Mouse (Mus musculus): ENCODE results near the gene Zbtb8b. TPM values are rescaled to one million over a fixed set of nuclear protein-coding genes. Genes with fewer than 3 reads are reported as not detected.
"Not testable (repeated sequence)": the region's sequence is repeated elsewhere in the genome, so short reads cannot be mapped to it uniquely, and the experiment has no call there.

Zbtb8b gene
- 1 to 10 TPM; 3.6 to 4.6 TPM for total RNA-seq (2021)

DNA sequence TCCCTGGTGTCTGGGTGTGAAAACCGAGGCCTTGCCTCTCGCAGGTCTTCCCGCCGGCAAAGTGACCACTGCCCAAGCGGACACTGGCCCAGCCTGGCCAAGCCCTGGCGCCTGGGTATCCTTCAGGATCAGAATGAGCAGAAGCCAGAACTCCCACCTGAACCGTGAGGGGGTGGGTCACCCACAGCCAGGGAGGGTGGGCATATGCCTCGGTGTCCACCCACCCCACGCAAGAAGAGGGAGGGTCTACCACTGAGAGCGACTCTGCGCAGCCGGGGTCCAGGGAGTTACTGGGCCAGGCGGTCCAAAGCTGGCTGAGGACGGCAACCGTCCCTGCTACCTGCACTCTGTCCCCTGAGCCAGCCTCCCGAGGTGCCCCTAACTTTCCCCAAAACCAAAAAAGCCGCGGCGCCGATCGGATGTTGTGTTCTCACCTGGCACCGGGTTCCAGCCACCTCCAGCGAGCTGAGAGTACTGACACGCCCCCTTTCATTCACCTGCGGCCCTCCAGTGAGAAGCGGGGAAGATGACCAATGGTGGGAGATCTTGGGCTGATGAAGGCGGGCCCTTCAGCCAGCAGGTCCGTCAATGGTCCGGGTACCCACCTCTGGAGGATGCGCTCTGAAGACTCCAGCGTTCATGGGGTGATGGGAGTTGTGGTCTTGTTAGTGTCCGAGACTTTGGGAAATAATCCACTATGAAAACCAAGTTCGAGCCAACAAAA, at the start of gene Zbtb8b:
Gene Zbtb8b, minus strand, starts transcription at position 514 of the 724 bp plus-strand sequence.
- peak; percentile 76 to 81 for DNase-seq

- peak; percentile 35 to 50 for DNase-seq
These were observed 40.4 kb upstream of the Zbtb8b start for GRCm38 (mm10) chr4:129481090-129481489.

DNA sequence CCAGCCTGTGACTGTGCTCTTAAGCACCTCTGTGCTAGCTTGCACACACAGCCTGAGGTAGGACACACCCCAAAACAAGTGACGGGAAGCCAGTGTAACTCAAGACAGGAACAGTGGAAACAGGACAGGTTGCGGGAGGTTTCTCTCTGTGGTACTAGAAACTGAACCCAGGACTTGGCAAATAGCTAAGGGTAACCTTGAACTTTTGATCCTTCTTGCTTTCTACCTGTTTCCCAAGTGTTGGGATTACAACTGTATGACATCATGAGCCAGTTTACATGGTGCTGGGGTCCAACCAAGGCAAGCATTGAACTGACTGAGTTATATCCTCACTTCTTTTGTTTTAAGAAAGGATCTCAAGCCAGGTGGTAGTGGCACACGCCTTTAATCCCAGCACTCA, 39.2 kb upstream of the Zbtb8b start:
- DNase-seq, result no peak

DNA sequence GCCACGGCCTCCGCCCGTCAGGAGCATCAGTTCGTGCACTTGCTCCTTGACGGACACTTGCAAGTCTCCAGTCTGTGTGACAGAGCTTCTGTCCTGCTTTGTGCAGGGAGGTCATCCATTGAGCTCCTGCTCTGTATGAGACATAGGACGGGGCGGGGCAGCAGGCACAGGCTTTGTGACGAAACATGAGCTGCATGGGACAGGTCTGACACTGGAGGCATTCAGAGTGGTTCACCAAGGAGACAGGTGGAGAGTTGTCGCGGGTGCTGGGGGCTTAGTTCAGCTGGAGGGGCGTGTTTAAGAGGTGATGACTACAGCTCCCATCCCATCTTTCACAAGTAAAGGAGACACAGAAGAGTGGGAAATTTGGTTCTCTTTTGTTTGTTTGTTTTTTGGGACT, 35.4 kb upstream of the Zbtb8b start:
- DNase-seq, result no peak

- DNase-seq, result no peak
These were observed 23.7 kb upstream of the Zbtb8b start for GRCm38 (mm10) chr4:129464286-129464815.

DNA sequence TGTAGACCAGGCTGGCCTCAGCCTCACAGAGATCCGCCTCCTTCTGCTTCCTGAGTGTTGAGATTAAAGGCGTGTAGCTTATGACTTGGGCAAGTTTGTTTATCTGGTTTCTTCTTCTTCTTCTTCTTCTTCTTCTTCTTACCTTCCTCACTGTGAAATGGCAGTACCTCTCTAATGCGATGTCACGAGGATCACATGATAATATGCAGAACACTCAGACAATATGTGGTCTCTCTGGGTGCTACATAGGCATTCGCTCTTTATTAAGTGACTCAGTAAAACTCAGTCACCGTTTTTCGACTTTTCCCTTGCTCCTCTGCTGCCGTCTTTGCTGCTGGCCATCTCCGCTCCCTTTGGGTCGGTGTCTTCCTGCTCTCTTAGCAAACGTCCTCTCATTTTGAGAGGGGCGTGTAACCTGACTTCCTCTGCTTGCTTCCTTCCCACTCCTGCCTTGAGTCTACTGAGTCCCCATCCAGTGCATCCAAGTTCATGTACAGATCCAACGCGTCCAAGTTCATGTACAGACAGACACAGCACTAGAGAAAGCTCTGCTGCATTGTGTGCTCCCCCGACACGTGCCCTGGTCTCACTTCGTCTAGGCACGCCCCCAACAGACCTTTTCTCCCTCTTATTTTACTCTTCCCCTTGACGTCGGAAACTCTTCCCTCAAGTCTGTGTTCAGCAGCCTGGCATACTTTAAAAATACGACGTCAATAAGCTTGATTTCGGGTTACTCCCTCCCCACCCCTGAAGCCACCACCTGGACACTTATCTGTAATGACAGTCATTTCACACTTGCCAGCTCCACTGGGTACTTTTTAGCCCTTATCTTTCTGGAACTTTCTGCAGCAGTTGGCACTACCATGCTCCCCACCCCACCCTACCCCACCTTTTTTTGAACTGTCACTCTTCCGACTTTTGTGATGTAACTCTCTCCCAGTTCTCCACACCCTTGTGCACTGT, 22.7 kb upstream of the Zbtb8b start:
- DNase-seq, result no peak

DNA sequence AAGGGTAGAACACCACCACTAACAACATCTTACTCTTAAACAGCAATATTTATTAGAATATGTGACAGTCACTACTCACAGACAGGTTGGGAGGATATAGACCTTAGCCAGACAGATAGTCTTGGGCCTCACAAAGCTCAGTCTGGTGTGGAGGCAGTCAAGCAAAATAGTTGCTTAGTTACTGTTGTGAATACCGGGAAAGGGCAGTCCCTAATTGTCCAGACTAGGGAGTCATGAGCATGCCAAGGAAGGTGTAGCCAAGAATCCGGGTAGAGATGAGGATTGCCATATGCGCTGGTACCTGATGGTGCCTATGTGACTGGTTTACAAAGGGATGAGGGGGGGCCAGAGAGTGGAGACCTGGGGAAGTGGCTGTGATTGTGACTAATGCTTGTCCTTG, 21.5 kb upstream of the Zbtb8b start:
- DNase-seq, result no peak

GRCm38 (mm10) chr4:129461183-129461960, 20.7 kb upstream of the Zbtb8b start, which contains the start of gene Bsdc1:
Gene Bsdc1, plus strand, starts transcription at chr4:129461581.
- peak; percentile 99 to 100 for DNase-seq

DNA sequence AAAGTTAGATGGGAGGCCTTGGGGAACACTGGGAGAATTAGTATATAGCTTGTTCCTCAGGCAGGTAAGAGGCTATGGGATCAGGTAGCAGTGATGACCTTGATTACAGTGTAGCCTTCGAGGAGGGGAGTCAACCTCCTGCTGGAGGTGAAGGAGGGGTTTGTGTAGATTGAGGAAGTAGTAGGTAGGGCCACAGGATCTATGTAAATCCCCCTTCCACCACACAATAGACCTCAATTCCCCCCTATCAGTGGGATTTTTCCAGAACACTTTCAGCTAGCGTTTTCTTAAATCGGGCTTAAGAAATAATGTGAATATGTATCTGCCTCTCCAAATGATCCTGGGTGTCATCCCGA, 20.2 kb upstream of the Zbtb8b start:
- DNase-seq, result no peak

- DNase-seq, result no peak
These were observed 19.1 kb upstream of the Zbtb8b start for GRCm38 (mm10) chr4:129459726-129460125.

GRCm38 (mm10) chr4:129457311-129457710, 16.7 kb upstream of the Zbtb8b start:
- not testable (repeated sequence) for DNase-seq

- DNase-seq, result no peak
These were observed 15.5 kb upstream of the Zbtb8b start for GRCm38 (mm10) chr4:129456126-129456525.

GRCm38 (mm10) chr4:129455265-129455664, 14.6 kb upstream of the Zbtb8b start:
- peak; percentile 29 to 66 for DNase-seq

GRCm38 (mm10) chr4:129451471-129452169, 11.0 kb upstream of the Zbtb8b start:
- DNase-seq, result no peak

GRCm38 (mm10) chr4:129450851-129451250, 10.2 kb upstream of the Zbtb8b start:
- no peak for DNase-seq

- DNase-seq, result no peak
These were observed 8.1 kb upstream of the Zbtb8b start for GRCm38 (mm10) chr4:129448713-129449112.

DNA sequence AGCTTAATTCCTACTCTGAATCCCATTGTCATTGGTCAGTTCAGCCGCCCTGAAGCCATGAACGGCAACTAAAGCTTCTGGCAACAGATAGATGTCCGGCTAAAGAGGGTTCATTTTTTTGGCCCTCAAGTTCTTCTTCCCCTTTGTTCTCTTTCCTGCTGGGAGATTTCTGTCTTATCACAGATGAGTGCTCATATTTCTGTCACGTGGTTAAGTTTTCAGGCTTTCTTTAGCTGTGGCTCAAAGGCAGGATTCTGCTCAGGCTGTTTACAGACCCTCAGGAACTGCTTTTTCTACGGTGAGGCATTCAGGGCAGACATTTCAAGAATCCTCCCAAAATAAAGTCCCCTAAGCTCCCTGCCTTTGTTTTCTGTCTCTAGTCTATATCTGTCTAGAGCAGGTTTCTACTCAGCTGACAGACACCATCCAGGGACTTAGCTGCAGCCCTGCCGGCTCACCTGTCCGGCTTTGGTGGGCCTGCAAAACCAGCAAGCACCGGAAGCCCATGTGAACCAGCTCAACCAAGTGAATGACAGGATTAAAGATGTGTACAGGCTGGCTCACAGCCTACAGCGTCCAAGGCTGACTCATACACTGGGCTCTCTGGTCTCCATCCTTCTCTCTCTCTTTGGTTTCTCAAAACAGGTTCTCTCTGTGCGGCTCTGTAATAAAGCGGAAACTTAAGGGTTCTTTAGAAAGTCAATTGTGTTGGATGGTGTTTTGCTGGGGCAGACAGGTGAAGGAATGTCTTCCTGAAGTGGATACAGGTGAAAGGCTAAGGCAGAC, 7.3 kb upstream of the Zbtb8b start:
- no peak for DNase-seq

DNA sequence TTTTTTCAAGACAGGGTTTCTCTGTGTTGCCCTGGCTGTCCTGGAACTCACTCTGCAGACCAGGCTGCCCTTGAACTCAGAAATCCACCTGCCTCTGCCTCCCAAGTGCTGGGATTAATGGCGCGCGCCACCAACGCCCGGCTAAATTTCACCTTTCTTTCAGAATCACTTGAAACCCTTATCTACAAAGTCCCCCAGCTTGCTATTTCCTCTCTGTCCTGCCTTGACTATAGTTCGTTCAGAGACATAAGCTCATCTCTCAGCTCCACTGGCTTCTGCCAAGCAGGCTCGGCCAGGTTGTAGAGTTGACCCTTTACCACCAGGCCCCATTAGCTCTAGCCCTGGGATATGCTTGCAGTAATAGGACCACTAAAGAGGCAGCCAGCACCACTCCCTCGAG, 6.7 kb upstream of the Zbtb8b start:
- no peak for DNase-seq

DNA sequence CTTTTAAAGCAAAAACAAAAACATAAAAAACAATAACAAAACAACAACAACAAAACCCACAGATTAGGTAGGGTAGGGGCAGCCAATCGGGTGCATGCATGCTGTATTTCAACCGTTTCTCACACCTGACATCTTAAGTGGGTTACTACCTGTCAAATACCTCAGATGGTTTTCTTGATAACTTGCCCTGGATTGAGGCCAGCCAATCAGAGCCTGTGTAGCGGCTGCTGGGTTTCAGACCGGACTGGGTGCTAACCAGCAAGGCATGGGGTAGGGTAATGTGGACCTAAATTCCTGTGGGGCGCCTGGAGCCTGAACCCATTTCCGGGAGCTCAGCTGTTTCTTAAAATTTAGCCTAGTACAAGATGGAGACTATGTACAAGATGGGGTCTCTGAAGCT, 492 bp upstream of the Zbtb8b start:
- DNase-seq, result no peak

DNA sequence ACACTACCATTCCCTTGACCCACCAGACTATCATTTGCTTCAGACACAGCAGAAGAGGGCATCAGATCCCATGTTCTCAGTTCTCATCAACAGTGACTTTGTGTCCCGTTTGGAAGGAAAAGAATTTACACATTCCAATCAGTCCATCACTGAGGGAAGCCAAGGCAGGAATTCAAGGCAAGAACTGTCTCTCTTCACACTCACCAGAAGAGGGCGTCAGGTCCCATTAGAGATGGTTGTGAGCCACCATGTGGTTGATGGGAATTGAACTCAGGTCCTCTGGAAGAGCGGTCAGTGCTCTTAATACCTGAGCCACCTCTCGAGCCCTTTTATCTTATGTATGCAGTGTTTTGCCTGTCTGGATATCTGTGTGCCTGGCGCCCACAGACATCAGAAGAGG, 22.3 kb downstream of the Zbtb8b start:
- no peak for DNase-seq

DNA sequence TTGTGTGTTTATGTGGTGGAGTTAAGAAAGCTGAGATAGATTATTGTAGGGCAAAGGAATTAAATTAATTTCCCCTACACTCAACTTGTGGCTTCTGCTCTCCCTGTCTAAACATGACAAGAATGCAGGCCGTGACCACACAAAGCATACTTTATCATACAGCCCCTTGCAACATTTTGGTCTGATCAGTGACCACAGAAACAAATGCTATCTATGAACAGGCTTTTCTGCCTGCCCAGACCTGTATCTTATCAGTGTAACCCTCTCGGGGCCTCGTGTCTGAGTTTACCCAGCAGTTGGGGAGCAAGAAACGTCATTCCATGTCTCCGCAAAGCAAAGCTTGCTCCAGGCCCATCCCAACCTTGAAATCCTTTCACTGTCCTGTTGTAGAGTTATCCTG, 24.2 kb downstream of the Zbtb8b start:
- DNase-seq, result no peak

Data from layer of hippocampus, postnatal 36 days (tissue).